Mouse (Mus musculus) G1E-ER4 (cell line): ENCODE results near the gene Gm10722. TPM values are rescaled to one million over a fixed set of nuclear protein-coding genes. Genes with fewer than 3 reads are reported as not detected.
"Not testable (repeated sequence)": the region's sequence is repeated elsewhere in the genome, so short reads cannot be mapped to it uniquely, and the experiment has no call there.

Source experiments
- GATA1 ChIP-seq: IDR thresholded peaks from one replicate; pipeline ENCODE4 v1.8.0; 2012; ENCODE audit warnings: low read length, inconsistent platforms
- polyA plus RNA-seq: library from polyadenylated mRNA; stranded (reverse); fragments of >175 nt; gene quantifications from 2 replicates; pipeline ENCODE4 v1.2.3, GENCODE M21; 2012

Gene Gm10722
- 0.16 TPM in 1 of 2 replicates, not detected in the other for polyA plus RNA-seq

DNA sequence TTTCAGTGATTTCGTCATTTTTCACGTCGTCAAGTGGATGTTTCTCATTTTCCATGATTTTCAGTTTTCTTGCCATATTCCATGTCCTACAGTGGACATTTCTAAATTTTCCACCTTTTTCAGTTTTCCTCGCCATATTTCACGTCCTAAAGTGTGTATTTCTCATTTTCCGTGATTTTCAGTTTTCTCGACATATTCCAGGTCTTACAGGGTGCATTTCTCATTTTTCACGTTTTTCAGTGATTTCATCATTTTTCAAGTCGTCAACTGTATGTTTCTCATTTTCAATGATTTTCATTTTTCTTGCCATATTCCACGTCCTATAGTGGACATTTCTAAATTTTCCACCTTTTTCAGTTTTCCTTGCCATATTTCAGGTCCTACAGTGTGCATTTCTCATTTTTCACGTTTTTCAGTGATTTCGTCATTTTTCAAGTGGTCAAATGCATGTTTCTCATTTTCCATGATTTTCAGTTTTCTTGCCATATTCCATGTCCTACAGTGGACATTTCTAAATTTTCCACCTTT is at the start of gene Gm10722:
Gene Gm10722 (plus strand): TSS at position 478 of the 528 bp plus-strand sequence.
- not testable (repeated sequence) for TF ChIP-seq GATA1

DNA sequence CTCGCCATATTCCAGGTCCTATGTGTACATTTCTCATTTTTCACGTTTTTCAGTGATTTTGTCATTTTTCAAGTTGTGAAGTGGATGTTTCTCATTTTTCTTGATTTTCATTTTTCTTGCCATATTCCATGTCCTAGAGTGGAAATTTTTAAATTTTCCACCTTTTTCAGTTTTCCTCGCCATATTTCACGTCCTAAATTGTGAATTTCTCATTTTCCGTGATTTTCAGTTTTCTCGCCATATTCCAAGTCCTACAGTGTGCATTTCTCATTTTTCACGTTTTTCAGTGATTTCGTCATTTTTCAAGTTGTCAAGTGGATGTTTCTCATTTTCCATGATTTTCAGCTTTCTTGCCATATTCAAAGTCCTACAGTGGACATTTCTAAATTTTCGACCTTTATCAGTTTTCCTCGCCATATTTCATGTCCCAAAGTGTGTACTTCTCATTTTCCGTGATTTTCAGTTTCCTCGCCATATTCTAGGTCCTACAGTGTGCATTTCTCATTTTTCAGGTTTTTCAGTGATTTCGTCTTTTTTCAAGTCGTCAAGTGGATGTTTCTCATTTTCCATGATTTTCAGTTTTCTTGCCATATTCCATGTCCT is 2.2 kb downstream of the Gm10722 start, which contains the start of gene Gm11168:
Gene Gm11168 (plus strand): TSS at position 553 of the 603 bp plus-strand sequence.
- not testable (repeated sequence) for TF ChIP-seq GATA1

- TF ChIP-seq GATA1, result not testable (repeated sequence)
These were observed 12.1 kb downstream of the Gm10722 start, which contains the start of gene Gm10721 for GRCm38 (mm10) chr9:3012733-3013279. Gene Gm10721 (plus strand): TSS chr9:3013140.

DNA sequence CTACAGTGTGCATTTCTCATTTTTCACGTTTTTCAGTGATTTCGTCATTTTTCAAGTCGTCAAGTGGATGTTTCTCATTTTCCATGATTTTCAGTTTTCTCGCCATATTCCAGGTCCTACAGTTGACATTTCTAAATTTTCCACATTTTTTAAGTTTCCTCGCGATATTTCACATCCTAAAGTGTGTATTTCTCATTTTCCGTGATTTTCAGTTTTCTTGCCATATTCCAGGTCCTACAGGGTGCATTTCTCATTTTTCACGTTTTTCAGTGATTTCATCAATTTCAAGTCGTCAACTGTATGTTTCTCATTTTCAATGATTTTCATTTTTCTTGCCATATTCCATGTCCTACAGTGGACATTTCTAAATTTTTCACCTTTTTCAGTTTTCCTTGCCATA is 14.6 kb downstream of the Gm10722 start, which contains the start of gene Gm10720:
Gene Gm10720 (plus strand): TSS at position 301 of the 400 bp plus-strand sequence.
- TF ChIP-seq GATA1, result not testable (repeated sequence)

GRCm38 (mm10) chr9:3017108-3017507 is 16.4 kb downstream of the Gm10722 start, which contains the start of gene Gm10719:
Gene Gm10719 (plus strand): TSS chr9:3017408.
- TF ChIP-seq GATA1, result not testable (repeated sequence)

- TF ChIP-seq GATA1, result not testable (repeated sequence)
These were observed 22.7 kb downstream of the Gm10722 start, which contains the start of gene Gm10718 for GRCm38 (mm10) chr9:3023312-3023984. Gene Gm10718 (plus strand): TSS chr9:3023547.

DNA sequence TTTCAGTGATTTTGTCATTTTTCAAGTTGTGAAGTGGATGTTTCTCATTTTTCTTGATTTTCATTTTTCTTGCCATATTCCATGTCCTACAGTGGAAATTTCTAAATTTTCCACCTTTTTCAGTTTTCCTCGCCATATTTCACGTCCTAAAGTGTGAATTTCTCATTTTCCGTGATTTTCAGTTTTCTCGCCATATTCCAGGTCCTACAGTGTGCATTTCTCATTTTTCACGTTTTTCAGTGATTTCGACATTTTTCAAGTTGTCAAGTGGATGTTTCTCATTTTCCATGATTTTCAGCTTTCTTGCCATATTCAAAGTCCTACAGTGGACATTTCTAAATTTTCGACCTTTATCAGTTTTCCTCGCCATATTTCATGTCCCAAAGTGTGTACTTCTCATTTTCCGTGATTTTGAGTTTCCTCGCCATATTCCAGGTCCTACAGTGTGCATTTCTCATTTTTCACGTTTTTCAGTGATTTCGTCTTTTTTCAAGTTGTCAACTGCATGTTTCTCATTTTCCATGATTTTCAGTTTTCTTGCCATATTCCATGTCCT is 24.3 kb downstream of the Gm10722 start, which contains the start of gene Gm10717:
Gene Gm10717 (plus strand): TSS at position 506 of the 556 bp plus-strand sequence.
- not testable (repeated sequence) for TF ChIP-seq GATA1

GRCm38 (mm10) chr9:3034299-3034698 is 33.6 kb downstream of the Gm10722 start, which contains the start of gene Gm17535:
Gene Gm17535 (plus strand): TSS chr9:3034599.
- not testable (repeated sequence) for TF ChIP-seq GATA1

- not testable (repeated sequence) for TF ChIP-seq GATA1
These were observed 35.9 kb downstream of the Gm10722 start, which contains the start of gene Gm10715 for GRCm38 (mm10) chr9:3036577-3036976. Gene Gm10715 (plus strand): TSS chr9:3036877.

Other genes with a start within 250 kb of the Gm10722 start
- gene Gm11168, start 2.4 kb downstream of the Gm10722 start, polyA plus RNA-seq, result 0.23 TPM in 1 of 2 replicates, not detected in the other
- gene Gm10721, start 12.2 kb downstream of the Gm10722 start, polyA plus RNA-seq, result 0.37 TPM in 1 of 2 replicates, not detected in the other
- not detected in 2 replicates for gene Gm10720, start 14.7 kb downstream of the Gm10722 start, polyA plus RNA-seq
- 0.66 and 1.8 TPM in 2 replicates for gene Gm10719, start 16.5 kb downstream of the Gm10722 start, polyA plus RNA-seq
- gene Gm10718, start 22.6 kb downstream of the Gm10722 start, polyA plus RNA-seq, result 1.5 and 2.5 TPM in 2 replicates
- 0.29 and 0.43 TPM in 2 replicates for gene Gm10717, start 24.5 kb downstream of the Gm10722 start, polyA plus RNA-seq
- gene Gm17535, start 33.7 kb downstream of the Gm10722 start, polyA plus RNA-seq, result 0.13 TPM in 1 of 2 replicates, not detected in the other
- gene Gm10715, start 36.0 kb downstream of the Gm10722 start, polyA plus RNA-seq, result not detected in 2 replicates